Mouse (Mus musculus) liver, embryonic 11.5 days (tissue): ENCODE measurements around the gene Schip1. TPM values are rescaled to one million over a fixed set of nuclear protein-coding genes. Genes with fewer than 3 reads are reported as not detected.

ENCODE experiments used
- ATAC-seq: fragments of 200-750 bp; cut with Nextera tagmentation; replicated peaks from 2 replicates; pipeline ENCODE4 v1.8.0; 2017; ENCODE audit warnings: moderate number of reproducible peaks, mild to moderate bottlenecking, moderate TSS enrichment, moderate library complexity; ENCODE audit not compliant: low FRiP score
- DNase-seq: peaks from one replicate; pipeline ENCODE4 v3.0.0-alpha.2; 2017; ENCODE audit warnings: low spot score
- H3K27ac ChIP-seq: fragments of 300-500 bp; sonication (generic); 2 replicates; pipeline ENCODE4 v1.5.1; 2014; ENCODE audit warnings: mild to moderate bottlenecking, low read depth, low read length, control low read depth
- H3K27me3 ChIP-seq: fragments of 300-500 bp; sonication (generic); replicated peaks from 2 replicates; pipeline ENCODE4 v1.6.1; 2014; ENCODE audit warnings: low read length, mixed read lengths; ENCODE audit not compliant: control insufficient read depth, insufficient read depth
- H3K36me3 ChIP-seq: fragments of 300-500 bp; sonication (generic); 2 replicates; pipeline ENCODE4 v1.6.1; 2014; ENCODE audit warnings: mild to moderate bottlenecking, low read length, moderate library complexity, mixed read lengths; ENCODE audit not compliant: control insufficient read depth, insufficient read depth
- H3K4me1 ChIP-seq: fragments of 300-500 bp; sonication (generic); replicated peaks from 2 replicates; pipeline ENCODE4 v1.6.1; 2014; ENCODE audit warnings: low read length, mixed read lengths; ENCODE audit not compliant: control insufficient read depth, insufficient read depth
- H3K4me2 ChIP-seq: fragments of 300-500 bp; sonication (generic); 2 replicates; pipeline ENCODE4 v1.6.1; 2014; ENCODE audit warnings: mild to moderate bottlenecking, control low read depth, moderate library complexity
- H3K4me3 ChIP-seq: fragments of 300-500 bp; sonication (generic); 2 replicates; pipeline ENCODE4 v1.5.1; 2014; ENCODE audit warnings: low read depth, low read length, control low read depth
- H3K9ac ChIP-seq: fragments of 300-500 bp; sonication (generic); 2 replicates; pipeline ENCODE4 v1.6.1; 2014; ENCODE audit warnings: low read depth, low read length, control low read depth
- H3K9me3 ChIP-seq: fragments of 300-500 bp; sonication (generic); 2 replicates; pipeline ENCODE4 v1.6.1; 2016; ENCODE audit warnings: low read length, inconsistent platforms, mixed read lengths; ENCODE audit not compliant: control insufficient read depth
- WGBS: fragments of 180-500 bp; shearing (Covaris S2); extraction: QIAGEN DNeasy Blood & Tissue Kit; methylation state at CpG from one replicate; pipeline ENCODE4 v1.1.7; 2014; 5-methylcytosine and 5-hydroxymethylcytosine counted together
- polyA plus RNA-seq: library from polyadenylated mRNA; unstranded; fragments of >200 nt; fragmentation: Nextera tagmentation; extraction: Ambion mirVana; gene quantifications from 2 replicates; pipeline ENCODE4 v1.2.1, GENCODE M21; 2014

Gene Schip1
- polyA plus RNA-seq, 1 experiment from 2014 or later = 10.6 TPM

GRCm38 (mm10) chr3:68221452-68221851 lies 156.8 kb downstream of the Schip1 start:
- WGBS = 80% methylated on average over 3 of the region's 3 CpGs

DNA sequence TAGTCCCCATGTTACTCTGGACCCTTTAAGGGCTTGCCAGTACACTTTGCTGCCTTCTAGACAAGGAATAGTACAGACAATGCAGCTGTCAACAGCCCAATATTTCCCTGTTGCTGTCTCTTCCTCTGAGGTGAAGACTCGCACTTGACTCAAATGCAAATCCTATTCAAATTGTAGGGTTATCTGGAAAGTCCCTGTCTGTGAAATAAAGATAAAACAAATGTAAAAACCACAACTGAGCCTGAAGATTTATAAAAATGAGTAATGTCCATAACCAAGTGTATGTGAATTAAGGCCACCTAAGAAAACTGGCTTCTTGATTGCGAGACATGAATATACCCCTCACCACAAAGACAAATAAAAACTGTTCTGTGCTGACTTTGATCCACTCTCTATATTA lies 175.3 kb downstream of the Schip1 start:
- H3K9ac ChIP-seq = no peak overlapping the region
- no peaks in the 10 kb centered on the region for H3K9me3 ChIP-seq
- H3K4me2 ChIP-seq = no peak overlapping the region
- DNase-seq = no peak
- no peaks in the 10 kb centered on the region for H3K36me3 ChIP-seq
- no peak for ATAC-seq
- H3K4me3 ChIP-seq = no peak overlapping the region
- 78% methylated on average over 2 of the region's 2 CpGs for WGBS
- H3K4me1 ChIP-seq = no peaks in the 10 kb centered on the region
- no peaks in the 10 kb centered on the region for H3K27me3 ChIP-seq
- H3K27ac ChIP-seq = no peak overlapping the region

More at GRCm38 (mm10) chr3:68221452-68221851, 156.8 kb downstream of the Schip1 start:
- Histone ChIP-seq H3K27ac (no peak overlapping the region), H3K4me1 (no peaks in the 10 kb centered on the region), H3K4me2 (no peak overlapping the region), H3K9ac (no peak overlapping the region), H3K27me3 (no peaks in the 10 kb centered on the region), H3K9me3 (no peaks in the 10 kb centered on the region), H3K36me3 (no peaks in the 10 kb centered on the region), H3K4me3 (no peak overlapping the region)
- DNase-seq = no peak
- no peak for ATAC-seq

- H3K4me1 ChIP-seq = no peaks in the 10 kb centered on the region
- no peaks in the 10 kb centered on the region for H3K36me3 ChIP-seq
- no peak overlapping the region for H3K9ac ChIP-seq
- H3K27me3 ChIP-seq = no peaks in the 10 kb centered on the region
- H3K9me3 ChIP-seq = no peaks in the 10 kb centered on the region
- H3K4me3 ChIP-seq = no peak overlapping the region
- ATAC-seq (no peak), DNase-seq (no peak)
- WGBS = 72% methylated on average over 3 of the region's 3 CpGs
- no peak overlapping the region for H3K4me2 ChIP-seq
- no peak overlapping the region for H3K27ac ChIP-seq
Observed at GRCm38 (mm10) chr3:68243239-68243638, 178.6 kb downstream of the Schip1 start.

DNA sequence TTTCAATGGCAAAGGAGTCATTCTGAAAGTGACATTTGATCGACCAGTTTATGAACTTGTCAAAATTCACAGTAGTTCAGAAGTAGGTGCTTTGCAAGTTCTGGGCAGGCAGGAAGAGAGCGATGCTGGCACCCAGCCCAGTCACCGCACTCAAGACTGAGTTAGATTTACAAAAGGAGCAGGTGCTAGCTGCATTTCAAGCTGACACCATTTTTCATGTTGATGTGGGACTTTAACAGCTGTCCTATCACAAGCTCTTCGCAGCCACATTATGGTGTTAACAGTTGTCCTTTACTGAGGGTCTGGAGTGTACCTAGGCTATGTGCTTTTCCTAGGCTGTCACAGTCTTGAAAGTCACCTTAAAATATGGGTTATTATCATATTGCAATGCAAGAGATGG lies 181.6 kb downstream of the Schip1 start:
- H3K9me3 ChIP-seq = no peaks in the 10 kb centered on the region
- H3K4me3 ChIP-seq = no peak overlapping the region
- H3K4me1 ChIP-seq = no peaks in the 10 kb centered on the region
- H3K9ac ChIP-seq = no peak overlapping the region
- no peak overlapping the region for H3K4me2 ChIP-seq
- no peak overlapping the region for H3K27ac ChIP-seq
- no peaks in the 10 kb centered on the region for H3K36me3 ChIP-seq
- ATAC-seq (no peak), DNase-seq (no peak)
- 85% methylated on average over 4 of the region's 4 CpGs for WGBS
- H3K27me3 ChIP-seq = no peaks in the 10 kb centered on the region

DNA sequence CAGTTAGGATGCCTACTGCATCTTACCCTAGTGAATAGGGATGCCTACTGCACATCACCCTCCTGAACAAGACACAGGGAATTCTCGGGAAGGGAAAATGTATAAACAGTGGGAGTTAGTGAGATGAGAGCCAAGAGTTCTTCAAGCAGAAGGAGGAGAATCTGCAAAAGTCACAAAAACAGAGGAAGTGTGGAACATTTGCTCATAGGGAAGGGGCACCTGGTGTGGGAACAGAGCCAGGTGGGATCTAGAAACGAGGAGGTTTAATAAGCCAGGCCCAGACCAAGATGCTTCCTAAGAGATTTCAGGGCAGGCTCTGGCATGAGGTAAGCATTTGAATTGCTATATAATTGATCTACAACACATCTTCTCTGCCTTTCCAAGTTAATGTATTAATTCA lies 186.0 kb downstream of the Schip1 start:
- Histone ChIP-seq H3K27ac (no peak overlapping the region), H3K9ac (no peak overlapping the region), H3K4me2 (no peak overlapping the region), H3K9me3 (no peaks in the 10 kb centered on the region), H3K4me1 (no peaks in the 10 kb centered on the region), H3K27me3 (no peaks in the 10 kb centered on the region), H3K4me3 (no peak overlapping the region), H3K36me3 (no peaks in the 10 kb centered on the region)
- DNase-seq = no peak
- ATAC-seq = no peak
- 72% methylated on average over 2 of the region's 2 CpGs for WGBS

- Histone ChIP-seq H3K27ac (no peak overlapping the region), H3K9ac (no peak overlapping the region), H3K4me2 (no peak overlapping the region), H3K4me1 (no peaks in the 10 kb centered on the region), H3K9me3 (no peaks in the 10 kb centered on the region), H3K4me3 (no peak overlapping the region), H3K27me3 (no peaks in the 10 kb centered on the region), H3K36me3 (no peaks in the 10 kb centered on the region)
- no peak for ATAC-seq
- DNase-seq = no peak
- WGBS = 67% methylated on average over 1 of the region's 1 CpGs
Observed at GRCm38 (mm10) chr3:68252335-68252734, 187.7 kb downstream of the Schip1 start.

GRCm38 (mm10) chr3:68262304-68262703 lies 197.7 kb downstream of the Schip1 start:
- Histone ChIP-seq H3K9me3 (no peaks in the 10 kb centered on the region), H3K9ac (no peak overlapping the region), H3K27me3 (no peaks in the 10 kb centered on the region), H3K4me2 (no peak overlapping the region), H3K36me3 (no peaks in the 10 kb centered on the region), H3K4me1 (no peaks in the 10 kb centered on the region), H3K27ac (no peak overlapping the region), H3K4me3 (no peak overlapping the region)
- no peak for DNase-seq
- 71% methylated on average over 6 of the region's 6 CpGs for WGBS
- no peak for ATAC-seq

DNA sequence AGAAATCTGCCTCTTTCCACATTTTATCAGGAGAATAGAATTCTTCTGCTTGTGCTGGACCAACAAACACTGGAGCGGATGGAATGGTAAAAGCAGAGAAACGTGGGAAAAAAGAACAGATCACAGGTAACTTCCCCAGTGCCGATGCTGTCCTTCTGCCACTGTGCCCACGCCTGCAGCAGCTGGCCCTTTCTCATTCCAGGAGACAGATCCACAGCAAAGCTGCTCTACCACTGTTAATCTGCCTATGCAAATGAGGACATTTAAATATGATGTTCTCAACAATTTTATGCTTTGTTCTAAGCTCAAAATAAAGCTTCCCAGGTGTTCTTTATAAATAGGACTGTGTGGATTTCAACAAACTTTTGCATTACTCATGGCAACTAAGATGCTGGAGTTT lies 203.3 kb downstream of the Schip1 start:
- DNase-seq (no peak), ATAC-seq (no peak)
- Histone ChIP-seq H3K4me2 (no peak overlapping the region), H3K36me3 (no peaks in the 10 kb centered on the region), H3K27me3 (no peaks in the 10 kb centered on the region), H3K27ac (no peak overlapping the region), H3K9me3 (no peaks in the 10 kb centered on the region), H3K9ac (no peak overlapping the region), H3K4me3 (no peak overlapping the region), H3K4me1 (no peaks in the 10 kb centered on the region)
- WGBS = 82% methylated on average over 4 of the region's 4 CpGs

DNA sequence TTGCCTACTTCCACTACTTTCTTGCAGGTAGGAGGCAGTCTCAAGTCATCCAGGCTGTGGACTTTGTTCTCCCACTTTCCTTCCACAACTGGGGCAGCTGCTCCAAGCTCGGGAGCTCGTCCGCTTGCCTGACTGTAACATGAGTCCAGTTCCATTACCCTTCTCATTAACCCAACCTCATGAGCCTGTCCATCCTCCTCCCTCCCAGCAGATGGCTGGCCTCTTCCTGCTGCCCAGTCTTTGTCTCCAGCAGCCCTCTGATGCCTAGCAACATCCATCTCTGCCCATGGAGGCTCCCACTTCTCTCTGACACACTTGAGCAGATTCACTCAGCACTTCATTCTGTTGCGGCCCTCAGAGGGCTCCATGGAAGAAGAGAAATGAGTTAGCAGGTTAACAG lies 204.6 kb downstream of the Schip1 start:
- DNase-seq (no peak), ATAC-seq (no peak)
- no peak overlapping the region for H3K4me2 ChIP-seq
- H3K27me3 ChIP-seq = no peaks in the 10 kb centered on the region
- H3K9me3 ChIP-seq = no peaks in the 10 kb centered on the region
- no peak overlapping the region for H3K4me3 ChIP-seq
- 80% methylated on average over 4 of the region's 4 CpGs for WGBS
- H3K4me1 ChIP-seq = no peaks in the 10 kb centered on the region
- no peaks in the 10 kb centered on the region for H3K36me3 ChIP-seq
- no peak overlapping the region for H3K27ac ChIP-seq
- no peak overlapping the region for H3K9ac ChIP-seq
